Mouse (Mus musculus) right cerebral cortex, postnatal 25 days (tissue): ENCODE measurements around the gene Usp13.
A peak's percentile ranks its signal among the peaks of the same experiment; 100 is the strongest.

ENCODE experiments used
- DNase-seq: peaks from one replicate; pipeline ENCODE4 v3.0.0; 2022

Usp13 gene

DNA sequence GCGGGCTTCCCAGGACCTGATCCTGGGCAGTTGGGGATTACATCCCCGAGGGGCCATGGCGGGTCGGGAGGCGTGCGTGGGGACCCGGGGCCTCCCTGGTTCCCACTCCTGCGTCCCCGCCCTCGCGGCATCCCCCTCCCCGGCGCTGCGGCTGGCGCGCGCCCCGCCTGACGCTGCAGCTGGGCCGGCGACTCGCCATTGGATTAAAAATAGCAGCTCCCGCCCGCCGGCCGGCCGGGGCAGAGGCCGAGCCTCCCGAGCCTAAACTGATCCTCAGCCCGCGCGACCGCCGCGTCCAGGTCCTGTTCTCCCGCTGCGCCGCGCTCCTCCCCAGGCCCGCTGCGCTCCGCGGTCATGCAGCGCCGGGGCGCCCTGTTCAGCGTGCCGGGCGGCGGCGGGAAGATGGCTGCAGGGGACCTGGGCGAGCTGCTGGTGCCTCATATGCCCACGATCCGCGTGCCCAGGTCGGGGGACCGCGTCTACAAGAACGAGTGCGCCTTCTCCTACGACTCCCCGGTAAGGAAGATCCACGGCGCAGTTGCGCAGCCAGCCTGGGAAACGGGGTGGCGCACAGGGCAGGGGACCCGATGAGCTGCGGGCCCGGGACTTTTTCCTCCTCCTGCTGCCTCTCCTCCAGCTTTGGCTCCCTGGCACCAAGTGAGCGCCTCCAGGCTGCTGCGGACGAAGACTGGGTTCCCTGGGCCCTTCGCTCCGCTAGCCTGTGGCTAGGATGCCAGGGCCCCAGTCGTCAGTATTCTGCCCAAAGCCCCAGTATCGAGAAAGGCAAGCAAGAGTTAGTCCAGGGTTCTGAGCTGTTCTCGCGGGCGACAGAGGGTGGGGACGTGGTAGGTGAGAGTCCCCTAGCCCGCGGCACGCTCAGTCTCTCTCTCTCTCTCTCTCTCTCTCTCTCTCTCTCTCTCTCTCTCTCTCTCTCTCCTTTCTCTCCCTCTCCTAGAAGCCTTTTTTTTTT lies at the start of gene Usp13:
TSS of gene Usp13 (plus strand) at position 190 of the 970 bp plus-strand sequence.
- DNase-seq: peak; percentile 82

GRCm38 (mm10) chr3:32770781-32771180 lies 46.6 kb upstream of the Usp13 start:
- DNase-seq: no peak

GRCm38 (mm10) chr3:32817001-32817356 lies 367 bp upstream of the Usp13 start:
- no peak for DNase-seq

- DNase-seq: peak; percentile 28
These were observed 1.1 kb downstream of the Usp13 start for GRCm38 (mm10) chr3:32818327-32818900.

DNA sequence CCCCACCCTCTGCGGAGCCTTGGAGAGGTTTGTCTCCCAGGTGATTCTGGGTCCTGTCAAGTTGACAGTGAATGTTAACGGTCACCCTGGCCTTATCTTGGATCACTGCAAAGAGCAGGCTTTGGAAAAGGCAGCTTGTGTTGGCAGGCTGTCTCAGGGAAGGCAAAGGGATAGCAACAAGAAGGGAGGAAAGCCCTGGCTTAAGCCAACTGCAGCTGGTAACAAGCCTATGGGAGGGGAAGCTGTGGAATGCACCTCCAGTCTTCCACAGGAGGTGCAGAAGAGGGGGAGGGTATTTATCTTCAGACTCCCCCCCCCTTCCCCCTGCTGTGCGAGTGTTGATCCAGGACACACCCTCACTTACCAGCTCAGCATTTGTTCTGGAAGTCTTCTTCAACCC lies 5.3 kb downstream of the Usp13 start:
- DNase-seq: no peak

DNA sequence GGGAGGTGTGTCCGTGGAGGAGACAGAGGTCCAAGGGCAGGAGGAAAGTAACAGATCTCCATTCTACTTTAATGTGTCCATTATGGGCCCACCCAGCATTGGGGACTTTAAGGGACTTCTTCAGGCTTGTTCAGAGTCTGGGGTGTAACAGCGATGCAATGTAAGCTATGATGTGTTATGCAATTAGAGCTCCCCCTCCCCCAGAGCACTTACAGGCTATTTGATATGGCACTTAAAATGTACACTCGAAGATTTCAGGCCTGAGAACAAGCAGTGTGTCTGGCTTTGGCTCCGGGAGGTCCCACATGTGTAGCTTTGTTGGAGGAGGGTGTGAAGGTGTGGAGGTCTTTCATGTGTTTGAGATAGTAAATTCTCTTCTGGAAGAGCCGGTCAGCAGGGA lies 7.6 kb downstream of the Usp13 start:
- no peak for DNase-seq

DNA sequence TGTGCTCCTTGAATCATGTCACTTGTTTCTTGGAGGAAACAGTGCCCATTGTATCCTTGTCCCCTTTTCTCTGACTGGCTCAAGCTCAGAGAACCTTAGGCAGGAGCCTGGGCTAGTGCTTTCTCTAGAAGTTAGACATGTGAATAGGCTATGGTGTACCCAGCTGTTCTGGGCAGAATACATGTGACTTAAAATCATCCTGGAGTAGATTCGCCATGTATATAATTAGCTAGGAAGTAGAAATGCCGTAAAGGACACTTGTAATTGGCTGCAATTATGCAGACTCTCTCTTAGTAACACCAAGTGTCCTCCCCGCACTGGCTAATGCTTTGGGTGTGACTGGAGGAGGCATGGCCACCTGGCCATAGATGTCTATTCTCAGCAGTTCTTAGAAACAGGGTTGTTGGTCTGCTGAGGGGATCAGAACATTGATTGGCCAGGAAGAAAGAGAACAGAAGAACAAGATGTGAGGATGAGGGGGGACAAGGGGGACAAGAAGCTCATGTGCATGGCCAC lies 8.7 kb downstream of the Usp13 start:
- DNase-seq: no peak

- peak; percentile 53 for DNase-seq
These were observed 9.4 kb downstream of the Usp13 start for GRCm38 (mm10) chr3:32826701-32827100.

GRCm38 (mm10) chr3:32833871-32834270 lies 16.5 kb downstream of the Usp13 start:
- DNase-seq: no peak

GRCm38 (mm10) chr3:32837847-32838246 lies 20.5 kb downstream of the Usp13 start:
- no peak for DNase-seq

DNA sequence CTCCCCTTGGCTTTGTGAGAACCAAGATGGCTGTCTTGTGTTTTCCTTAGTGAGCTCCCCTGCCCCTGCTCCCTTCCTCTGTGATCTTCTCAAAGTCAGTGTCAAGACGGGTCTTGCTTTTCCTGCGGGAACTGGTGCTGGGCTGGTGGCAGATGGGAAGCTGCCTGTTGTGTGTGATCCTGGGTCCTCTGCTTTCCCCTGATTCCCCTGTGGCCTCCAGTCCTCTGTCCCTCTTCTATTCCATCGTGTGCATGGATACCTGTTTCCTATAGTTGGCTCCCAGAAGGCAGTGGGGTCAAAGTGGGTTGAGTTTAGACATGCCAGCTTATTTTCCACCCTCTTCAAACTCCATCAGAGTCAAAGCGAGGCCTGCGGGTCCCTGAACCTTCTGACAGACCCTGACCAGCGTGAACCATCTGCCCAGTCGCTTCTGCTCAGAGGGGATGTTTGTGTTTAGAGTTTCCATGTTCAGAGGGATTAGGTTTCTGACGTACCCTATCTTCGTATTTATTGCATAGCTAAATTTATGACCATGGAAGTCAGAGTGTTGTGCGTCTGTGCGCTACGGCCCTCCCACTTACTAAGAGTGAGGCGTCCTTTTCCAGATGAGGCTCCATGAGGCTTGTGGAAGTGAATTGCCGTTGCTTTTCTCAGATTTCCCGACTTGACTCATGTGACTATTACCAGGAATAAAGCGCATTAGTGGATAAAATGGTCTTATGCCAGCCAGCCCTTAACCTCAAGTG lies 39.2 kb downstream of the Usp13 start:
- no peak for DNase-seq

DNA sequence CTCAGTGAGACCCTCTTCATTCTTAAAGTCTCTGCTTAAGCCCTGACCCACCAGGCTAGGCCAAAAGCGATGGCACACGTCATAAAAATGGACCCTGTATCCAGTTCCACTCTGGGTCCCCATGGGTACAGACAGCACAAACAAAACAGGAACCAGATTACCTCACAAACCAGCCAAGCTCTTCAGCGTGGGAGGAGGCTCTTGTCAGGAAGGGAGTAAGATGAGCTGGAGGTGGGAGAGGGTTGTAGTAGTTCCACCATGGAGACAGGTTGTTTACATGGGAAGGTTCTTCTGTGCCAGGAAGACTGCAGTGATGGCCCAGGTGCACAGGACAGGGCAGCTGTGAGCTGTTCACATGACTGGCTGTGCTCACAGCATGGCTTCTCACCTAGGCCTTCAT lies 53.7 kb downstream of the Usp13 start:
- no peak for DNase-seq

- DNase-seq: no peak
These were observed 69.0 kb downstream of the Usp13 start for GRCm38 (mm10) chr3:32886386-32886785.

- DNase-seq: no peak
These were observed 71.5 kb downstream of the Usp13 start for GRCm38 (mm10) chr3:32888886-32889285.

DNA sequence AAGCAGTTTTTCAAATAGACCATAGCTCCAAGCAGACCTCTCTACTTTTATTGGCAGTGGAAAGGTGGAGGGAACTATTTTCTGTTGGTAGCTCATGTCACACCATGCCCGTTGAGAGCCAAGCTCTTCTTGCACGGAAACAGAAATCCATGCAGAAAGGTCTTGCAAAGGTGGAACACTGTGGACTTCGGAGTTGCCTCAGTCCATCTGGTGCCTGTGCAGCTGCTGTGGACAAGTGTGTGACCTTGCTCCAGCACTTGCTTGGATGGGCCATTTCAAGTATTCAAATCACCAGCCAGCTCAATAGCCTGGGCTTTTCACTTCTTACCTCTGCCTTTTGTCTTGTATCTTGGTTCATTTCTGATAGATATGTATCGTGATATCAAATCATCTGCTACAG lies 72.8 kb downstream of the Usp13 start:
- no peak for DNase-seq

GRCm38 (mm10) chr3:32903462-32903861 lies 86.1 kb downstream of the Usp13 start:
- DNase-seq: no peak

DNA sequence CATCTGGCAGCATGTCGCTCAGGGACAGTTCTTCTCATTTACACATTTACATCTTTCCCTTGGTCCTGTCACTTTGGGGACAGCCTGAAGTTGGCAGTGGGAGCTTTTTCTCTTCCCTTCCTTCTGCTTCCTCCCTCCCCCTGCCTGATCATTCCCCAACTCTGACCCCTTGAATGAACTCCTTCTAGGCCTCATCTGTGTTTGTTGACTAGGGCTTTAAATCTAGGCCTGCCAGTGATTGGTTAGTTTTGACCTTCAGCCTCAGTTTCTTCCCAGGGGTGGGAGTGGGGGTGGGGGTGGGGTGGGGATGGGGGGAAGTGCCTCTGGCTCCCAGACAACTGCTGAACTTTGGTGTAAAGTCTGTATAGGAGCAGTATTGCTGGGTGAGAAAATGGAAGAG lies 87.3 kb downstream of the Usp13 start:
- DNase-seq: no peak

DNA sequence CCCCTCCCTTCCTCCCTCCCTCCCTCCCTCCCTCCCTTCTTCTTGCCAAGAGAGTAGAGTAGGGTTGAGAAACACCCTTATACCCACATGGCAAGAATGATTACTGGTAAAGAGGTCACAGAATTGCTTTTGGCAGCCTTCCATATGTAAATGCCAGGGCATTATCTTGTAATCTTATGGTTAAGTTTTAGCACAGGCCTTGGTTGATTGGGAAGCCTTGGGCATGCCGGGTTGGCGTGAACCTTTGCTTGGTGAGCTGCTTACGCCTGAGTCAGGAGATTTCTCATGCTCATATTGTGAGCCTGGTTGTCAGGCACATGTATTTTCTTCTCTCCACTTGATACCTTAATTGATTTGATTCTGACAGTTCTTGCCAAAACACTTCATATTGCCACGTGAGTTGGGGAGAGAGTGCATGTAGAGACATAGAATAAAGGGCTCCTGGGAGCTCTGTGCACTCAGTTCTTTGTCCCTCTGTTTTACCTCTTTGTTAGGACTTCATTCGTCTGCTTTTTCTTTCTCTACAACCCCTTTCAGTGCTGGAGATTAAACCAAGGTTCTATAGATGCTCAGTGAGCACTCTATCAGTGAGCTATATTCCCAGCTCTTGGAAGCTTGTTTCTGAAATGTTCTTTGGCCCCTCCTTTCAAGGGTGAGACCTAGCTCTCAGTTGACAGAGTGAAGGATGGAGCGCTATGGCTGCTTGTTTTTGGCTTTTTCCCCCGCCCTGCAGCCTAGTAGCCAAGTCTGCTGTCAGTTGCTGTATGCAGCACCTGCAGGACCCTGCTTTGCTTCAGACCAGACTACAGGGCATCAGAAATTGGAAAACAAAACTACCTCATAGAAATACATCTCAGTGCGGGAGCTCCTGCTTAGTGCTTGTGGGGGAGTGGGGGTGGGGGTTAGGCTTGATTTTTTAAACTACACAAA lies 88.8 kb downstream of the Usp13 start:
- DNase-seq: no peak

- DNase-seq: no peak
These were observed 91.1 kb downstream of the Usp13 start for GRCm38 (mm10) chr3:32908400-32908799.

DNA sequence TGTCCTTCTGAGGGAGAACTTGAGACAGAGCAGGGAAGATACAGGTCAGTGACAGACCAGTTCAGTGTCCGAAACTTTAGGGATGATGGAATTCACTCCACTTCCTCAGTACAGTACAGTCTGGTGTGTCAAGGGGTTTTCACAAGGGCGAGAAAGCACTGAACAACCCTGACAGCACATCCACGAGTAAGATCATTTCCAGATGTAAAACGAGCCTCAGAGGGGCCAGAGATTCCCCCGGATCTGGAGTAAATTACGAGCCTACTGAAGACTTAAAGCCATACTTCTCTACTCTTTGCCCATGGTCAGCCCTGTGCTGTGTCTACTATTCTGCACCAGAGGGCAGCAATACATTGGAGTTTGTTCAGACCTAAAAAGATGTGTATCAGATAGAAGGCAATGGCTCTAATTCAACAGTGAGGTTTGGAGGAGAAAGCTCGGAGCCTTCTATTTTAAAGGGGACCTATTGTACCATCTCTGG lies 92.8 kb downstream of the Usp13 start:
- DNase-seq: peak; percentile 30

DNA sequence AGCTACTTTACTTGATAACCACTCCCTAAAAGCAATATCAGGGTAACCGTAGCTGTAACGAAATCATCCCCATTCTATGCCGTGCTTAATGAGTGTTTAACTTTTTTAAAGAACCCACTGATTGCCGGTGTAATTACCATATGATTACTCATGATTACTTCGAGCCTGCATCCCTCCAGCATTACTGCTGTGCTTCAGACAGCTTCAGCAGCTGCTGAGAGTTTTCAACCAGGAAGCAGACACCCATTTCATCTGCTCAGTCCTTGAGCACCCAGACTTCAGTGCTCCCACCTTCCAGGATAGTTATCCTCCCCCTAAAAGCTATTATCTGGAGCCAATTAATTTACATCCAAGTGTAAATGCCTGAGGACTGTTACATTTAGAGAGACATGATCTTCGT lies 106.8 kb downstream of the Usp13 start:
- no peak for DNase-seq
